Mouse (Mus musculus): ENCODE results near the gene Olfr412. TPM values are rescaled to one million over a fixed set of nuclear protein-coding genes. Genes with fewer than 3 reads are reported as not detected.

Olfr412 gene
- not detected in 2 replicates for polyA plus RNA-seq (2021; fragmentation: Nextera tagmentation)
- long read RNA-seq, experiment 1, result 0 reads
- long read RNA-seq, experiment 2, result 0 reads

GRCm38 (mm10) chr11:74361769-74362168 lies at the start of gene Olfr412:
TSS of gene Olfr412 (plus strand) at chr11:74362069.

GRCm38 (mm10) chr11:74337931-74338330 lies 23.9 kb upstream of the Olfr412 start, which contains the start of gene Olfr410:
TSS of gene Olfr410 (minus strand) at chr11:74338031.

GRCm38 (mm10) chr11:74352550-74352949 lies 9.3 kb upstream of the Olfr412 start, which contains the start of gene Olfr411:
TSS of gene Olfr411 (minus strand) at chr11:74352650.

Other genes starting within 250 kb of the Olfr412 start
- gene Olfr401, start 248.4 kb upstream of the Olfr412 start, polyA plus RNA-seq (2021; fragmentation: Nextera tagmentation), result not detected in 2 replicates
- gene Olfr402, start 208.5 kb upstream of the Olfr412 start, polyA plus RNA-seq (2021; fragmentation: Nextera tagmentation), result not detected in 2 replicates
- gene Olfr403, start 175.8 kb upstream of the Olfr412 start, polyA plus RNA-seq (2021; fragmentation: Nextera tagmentation), result not detected in 2 replicates
- gene Olfr43, start 150.7 kb upstream of the Olfr412 start, polyA plus RNA-seq (2021; fragmentation: Nextera tagmentation), result not detected in 2 replicates
- gene Olfr406, start 102.3 kb upstream of the Olfr412 start, polyA plus RNA-seq (2021; fragmentation: Nextera tagmentation), result not detected in 2 replicates
- not detected in 2 replicates for gene Olfr59, start 78.3 kb upstream of the Olfr412 start, polyA plus RNA-seq (2021; fragmentation: Nextera tagmentation)
- not detected in 2 replicates for gene Olfr410, start 24.0 kb upstream of the Olfr412 start, polyA plus RNA-seq (2021; fragmentation: Nextera tagmentation)
- gene Olfr411, start 9.4 kb upstream of the Olfr412 start, polyA plus RNA-seq (2021; fragmentation: Nextera tagmentation), result not detected in 2 replicates
- gene Rap1gap2, start 248.8 kb downstream of the Olfr412 start, polyA plus RNA-seq (2021; fragmentation: Nextera tagmentation), result 13.0 and 13.2 TPM in 2 replicates

Measured in layer of hippocampus, adult 6 months (tissue).